Mouse (Mus musculus) heart, adult 10 weeks (tissue): ENCODE results near the gene Ppip5k2. TPM values are rescaled to one million over a fixed set of nuclear protein-coding genes. Genes with fewer than 3 reads are reported as not detected.

Experiments used
- polyA plus RNA-seq: library from polyadenylated mRNA; stranded (reverse); fragments of 350-450 nt; fragmentation: Illumina TruSeq; extraction: RNeasy Lipid Tissue Mini Kit (QIAGEN cat#74804); gene quantifications from one replicate; pipeline ENCODE4 v1.2.3, GENCODE M21; 2014; ENCODE audit warnings: low read depth, low replicate concordance

Ppip5k2 gene
- polyA plus RNA-seq, result 86.9 TPM

DNA sequence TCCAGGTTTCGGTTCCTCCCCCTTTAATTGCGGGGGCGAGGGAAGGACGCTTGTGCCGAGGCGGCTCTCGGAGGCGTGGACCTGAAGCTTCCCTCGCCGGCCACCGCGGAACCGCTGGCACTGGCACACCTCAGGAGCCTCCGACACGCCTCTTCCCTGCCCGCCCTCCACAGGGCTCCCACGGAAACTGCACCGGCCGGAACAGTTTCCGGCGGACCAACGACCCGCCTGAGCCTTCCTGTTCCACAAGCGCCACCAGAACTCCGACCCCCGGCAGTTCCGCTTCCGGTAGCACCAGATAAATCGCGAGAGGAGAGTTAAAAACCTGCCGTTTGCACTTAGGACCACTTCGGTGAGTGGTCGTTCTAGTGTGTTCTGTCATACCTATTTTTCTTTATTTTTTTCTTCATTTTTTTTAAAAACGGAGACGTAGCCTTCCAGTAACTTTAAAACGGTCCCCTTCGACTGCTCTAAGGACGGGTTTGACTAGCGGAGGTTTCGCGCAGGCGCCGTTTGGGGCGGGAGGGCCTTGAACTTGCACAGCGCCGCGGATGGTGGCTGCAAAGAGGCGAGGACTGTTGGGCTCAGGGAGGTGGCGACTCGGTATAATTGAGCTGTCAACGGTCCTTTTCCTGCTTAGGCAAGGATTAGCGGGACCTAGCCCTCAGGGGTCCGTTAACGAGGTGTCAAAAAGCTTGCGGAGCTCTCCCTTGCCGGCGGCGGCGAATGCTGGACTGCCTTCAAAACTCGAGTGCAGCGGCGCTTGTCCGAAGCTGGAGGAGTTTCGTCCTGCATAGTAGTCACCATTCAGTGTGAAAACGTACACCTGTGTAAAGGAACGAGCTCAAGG is at the start of gene Ppip5k2, which contains the start of gene Gin1:
TSS of gene Ppip5k2 (minus strand) at position 508 of the 850 bp plus-strand sequence.
TSS of gene Gin1 (plus strand) at position 269 of the 850 bp plus-strand sequence.

DNA sequence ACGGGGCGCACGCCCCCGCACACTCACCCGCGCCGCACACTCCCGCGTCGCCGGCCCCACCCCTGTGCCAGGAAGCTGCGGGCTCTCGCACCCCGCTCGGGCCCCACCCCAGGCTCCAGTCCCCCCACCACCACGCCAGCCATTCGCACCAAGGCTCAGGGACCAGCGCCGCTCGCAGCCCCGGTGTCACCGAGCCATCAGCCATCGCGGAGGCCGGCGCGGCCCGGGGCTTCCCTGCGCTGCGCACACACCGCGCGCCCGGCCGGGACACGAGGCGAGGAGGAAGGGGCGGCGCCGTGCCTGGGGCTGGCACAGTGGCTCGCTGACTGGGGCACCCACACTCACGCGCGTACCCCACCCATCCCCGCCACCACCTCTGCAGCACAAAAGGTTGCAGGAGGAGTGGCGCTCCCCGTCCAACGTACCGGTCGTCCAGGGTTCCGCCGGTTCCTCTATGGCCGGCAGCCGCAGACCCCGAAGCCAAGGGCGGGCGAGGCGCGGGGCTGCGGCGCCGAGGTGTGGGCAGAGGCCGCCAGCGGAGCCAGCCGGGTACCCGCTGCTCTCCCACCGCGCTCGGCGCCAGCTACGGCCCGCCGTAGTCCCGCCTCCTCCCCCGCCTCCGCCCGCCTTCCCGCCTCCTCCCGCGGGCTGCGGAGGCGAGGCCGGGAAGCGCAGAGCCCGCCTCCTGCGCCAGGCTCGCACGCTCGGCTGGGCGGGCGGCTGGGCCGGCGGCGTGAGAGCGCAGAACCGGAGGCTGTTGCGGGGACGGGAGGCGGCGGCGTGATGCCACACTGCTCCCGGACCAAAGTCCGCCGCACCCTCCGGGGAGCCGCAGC is 108.6 kb downstream of the Ppip5k2 start, which contains the start of gene D1Ertd622e:
TSS of gene D1Ertd622e (minus strand) at position 669 of the 836 bp plus-strand sequence.

Other genes with a start within 250 kb of the Ppip5k2 start
- gene D1Ertd622e, start 108.3 kb downstream of the Ppip5k2 start, polyA plus RNA-seq, result 3.3 TPM
- 12.2 TPM for gene Gin1, start 239 bp downstream of the Ppip5k2 start, polyA plus RNA-seq